Mouse (Mus musculus): ENCODE results near the gene Cyct. TPM values are rescaled to one million over a fixed set of nuclear protein-coding genes. Genes with fewer than 3 reads are reported as not detected.
A peak's percentile ranks its signal among the peaks of the same experiment; 100 is the strongest.

The Cyct gene
- total and polyA plus RNA-seq, 2 experiments, result not detected

- Histone ChIP-seq H3K36me3 (ENCODE audit: control insufficient read depth, insufficient read depth, low read length) (no peaks in the 10 kb centered on the region), H3K4me1 (ENCODE audit: control insufficient read depth, insufficient read depth, low read length) (no peaks in the 10 kb centered on the region), H3K9ac (ENCODE audit: low read depth, low read length) (no peak overlapping the region), H3K27ac (replicated peaks; ENCODE audit: insufficient read depth, low read depth, low read length) (no peak overlapping the region), H3K27me3 (ENCODE audit: control insufficient read depth, insufficient read depth, low read length) (no peaks in the 10 kb centered on the region), H3K79me2 (ENCODE audit: control insufficient read depth, insufficient read depth, low read length) (no peaks in the 10 kb centered on the region), H3K4me3 (ENCODE audit: insufficient read depth, low read depth, low read length) (no peak overlapping the region)
- 60% methylated on average over 2 of the region's 2 CpGs for WGBS
- DNase-seq (ENCODE audit: extremely low read depth, low read depth, low spot score), result no peak
- TF ChIP-seq POLR2A (IDR thresholded peaks at IDR 0.05; ENCODE audit: extremely low read depth, insufficient read depth, low read length) (no peak), CTCF (IDR thresholded peaks at IDR 0.05; ENCODE audit: low read depth, low read length) (peak; percentile 30; the same call in 1 of the 2 replicates)
Measured at GRCm38 (mm10) chr2:76362111-76362510, 1.9 kb upstream of the Cyct start.

- TF ChIP-seq CTCF (IDR thresholded peaks at IDR 0.05; ENCODE audit: low read depth, low read length) (no peak), POLR2A (IDR thresholded peaks at IDR 0.05; ENCODE audit: extremely low read depth, insufficient read depth, low read length) (no peak)
- Histone ChIP-seq H3K27ac (replicated peaks; ENCODE audit: insufficient read depth, low read depth, low read length) (no peak overlapping the region), H3K79me2 (ENCODE audit: control insufficient read depth, insufficient read depth, low read length) (no peaks in the 10 kb centered on the region), H3K27me3 (ENCODE audit: control insufficient read depth, insufficient read depth, low read length) (no peaks in the 10 kb centered on the region), H3K4me1 (ENCODE audit: control insufficient read depth, insufficient read depth, low read length) (no peaks in the 10 kb centered on the region), H3K36me3 (ENCODE audit: control insufficient read depth, insufficient read depth, low read length) (no peaks in the 10 kb centered on the region), H3K9ac (ENCODE audit: low read depth, low read length) (no peak overlapping the region), H3K4me3 (ENCODE audit: insufficient read depth, low read depth, low read length) (no peak overlapping the region)
- 77% methylated on average over 6 of the region's 6 CpGs for WGBS
- DNase-seq (ENCODE audit: extremely low read depth, low read depth, low spot score), result no peak
Measured at GRCm38 (mm10) chr2:76347839-76348238, 12.4 kb downstream of the Cyct start.

- Histone ChIP-seq H3K4me1 (ENCODE audit: control insufficient read depth, insufficient read depth, low read length) (no peaks in the 10 kb centered on the region), H3K4me3 (ENCODE audit: insufficient read depth, low read depth, low read length) (no peak overlapping the region), H3K79me2 (ENCODE audit: control insufficient read depth, insufficient read depth, low read length) (no peaks in the 10 kb centered on the region), H3K27ac (replicated peaks; ENCODE audit: insufficient read depth, low read depth, low read length) (no peak overlapping the region), H3K27me3 (ENCODE audit: control insufficient read depth, insufficient read depth, low read length) (no peaks in the 10 kb centered on the region), H3K9ac (ENCODE audit: low read depth, low read length) (no peak overlapping the region), H3K36me3 (ENCODE audit: control insufficient read depth, insufficient read depth, low read length) (no peaks in the 10 kb centered on the region)
- WGBS, result 86% methylated on average over 9 of the region's 9 CpGs
- TF ChIP-seq POLR2A (IDR thresholded peaks at IDR 0.05; ENCODE audit: extremely low read depth, insufficient read depth, low read length), result no peak
- TF ChIP-seq CTCF (IDR thresholded peaks at IDR 0.05; ENCODE audit: low read depth, low read length), result no peak
- DNase-seq (ENCODE audit: extremely low read depth, low read depth, low spot score), result no peak
Measured at GRCm38 (mm10) chr2:76342146-76342545, 18.1 kb downstream of the Cyct start.

- WGBS, result 17% methylated on average over 41 of the region's 41 CpGs
- H3K27me3 ChIP-seq (ENCODE audit: control insufficient read depth, insufficient read depth, low read length), result no peaks in the 10 kb centered on the region; the same call in 1 of the 2 replicates
- no peaks in the 10 kb centered on the region for H3K36me3 ChIP-seq (ENCODE audit: control insufficient read depth, insufficient read depth, low read length)
- no peak within 1 kb of the TSS for H3K27ac ChIP-seq (replicated peaks; ENCODE audit: insufficient read depth, low read depth, low read length)
- DNase-seq (ENCODE audit: extremely low read depth, low read depth, low spot score), result no peak
- H3K4me1 ChIP-seq (ENCODE audit: control insufficient read depth, insufficient read depth, low read length), result no peaks in the 10 kb centered on the region
- no peaks in the 10 kb centered on the region for H3K79me2 ChIP-seq (ENCODE audit: control insufficient read depth, insufficient read depth, low read length)
- no peak within 1 kb of the TSS for H3K9ac ChIP-seq (ENCODE audit: low read depth, low read length)
- TF ChIP-seq CTCF (IDR thresholded peaks at IDR 0.05; ENCODE audit: low read depth, low read length) (no peak), POLR2A (IDR thresholded peaks at IDR 0.05; ENCODE audit: extremely low read depth, insufficient read depth, low read length) (no peak)
- H3K4me3 ChIP-seq (ENCODE audit: insufficient read depth, low read depth, low read length), result peak within 1 kb of the TSS; percentile 37; the same call in 1 of the 2 replicates
Measured at GRCm38 (mm10) chr2:76338215-76339156, 21.8 kb downstream of the Cyct start, which contains the start of gene Pde11a. Pde11a (minus strand) TSS chr2:76338774.

GRCm38 (mm10) chr2:76334596-76334995, 25.7 kb downstream of the Cyct start:
- no peak for TF ChIP-seq CTCF (IDR thresholded peaks at IDR 0.05; ENCODE audit: low read depth, low read length)
- TF ChIP-seq POLR2A (IDR thresholded peaks at IDR 0.05; ENCODE audit: extremely low read depth, insufficient read depth, low read length), result no peak
- H3K36me3 ChIP-seq (ENCODE audit: control insufficient read depth, insufficient read depth, low read length), result no peaks in the 10 kb centered on the region
- DNase-seq (ENCODE audit: extremely low read depth, low read depth, low spot score), result no peak
- 79% methylated on average over 5 of the region's 5 CpGs for WGBS
- no peak overlapping the region for H3K9ac ChIP-seq (ENCODE audit: low read depth, low read length)
- H3K4me3 ChIP-seq (ENCODE audit: insufficient read depth, low read depth, low read length), result no peak overlapping the region
- H3K79me2 ChIP-seq (ENCODE audit: control insufficient read depth, insufficient read depth, low read length), result no peaks in the 10 kb centered on the region
- no peak overlapping the region for H3K27ac ChIP-seq (replicated peaks; ENCODE audit: insufficient read depth, low read depth, low read length)
- no peaks in the 10 kb centered on the region; the same call in 1 of the 2 replicates for H3K27me3 ChIP-seq (ENCODE audit: control insufficient read depth, insufficient read depth, low read length)
- H3K4me1 ChIP-seq (ENCODE audit: control insufficient read depth, insufficient read depth, low read length), result no peaks in the 10 kb centered on the region

Measured in liver, adult 2 months (tissue).